Mouse (Mus musculus): Measurements from ENCODE around the gene Fgf23. TPM values are rescaled to one million over a fixed set of nuclear protein-coding genes. Genes with fewer than 3 reads are reported as not detected.
A peak's percentile ranks its signal among the peaks of the same experiment; 100 is the strongest.

Fgf23 gene
- not detected in 2 replicates for polyA plus RNA-seq (2011; ENCODE audit: insufficient read length, low read depth, missing spikeins)

- TF ChIP-seq POLR2A (IDR thresholded peaks at IDR 0.05; ENCODE audit: low read depth, low read length) (no peak), CTCF (IDR thresholded peaks at IDR 0.05; ENCODE audit: borderline replicate concordance, insufficient read depth, low read length) (no peak)
- no peak within 1 kb of the TSS for H3K4me3 ChIP-seq (ENCODE audit: insufficient read depth, low read length)
- no peak within 1 kb of the TSS for H3K27ac ChIP-seq (ENCODE audit: insufficient read depth, low read length)
- H3K4me1 ChIP-seq (ENCODE audit: control insufficient read depth, insufficient read depth, low read length), result no peaks in the 10 kb centered on the region
Observed at GRCm38 (mm10) chr6:127072817-127073216, at the start of gene Fgf23. Gene Fgf23, plus strand, starts transcription at chr6:127072902.

- Histone ChIP-seq H3K27ac (ENCODE audit: insufficient read depth, low read length) (no peak overlapping the region), H3K4me1 (ENCODE audit: control insufficient read depth, insufficient read depth, low read length) (no peaks in the 10 kb centered on the region; the same call in 1 of the 2 replicates), H3K4me3 (ENCODE audit: insufficient read depth, low read length) (no peak overlapping the region)
- TF ChIP-seq POLR2A (IDR thresholded peaks at IDR 0.05; ENCODE audit: low read depth, low read length) (no peak), CTCF (IDR thresholded peaks at IDR 0.05; ENCODE audit: borderline replicate concordance, insufficient read depth, low read length) (no peak)
Observed at GRCm38 (mm10) chr6:127024836-127025235, 47.9 kb upstream of the Fgf23 start.

- TF ChIP-seq CTCF (IDR thresholded peaks at IDR 0.05; ENCODE audit: borderline replicate concordance, insufficient read depth, low read length) (peak; percentile 58; the same call in 1 of the 2 replicates), POLR2A (IDR thresholded peaks at IDR 0.05; ENCODE audit: low read depth, low read length) (no peak)
- no peak overlapping the region for H3K27ac ChIP-seq (ENCODE audit: insufficient read depth, low read length)
- H3K4me1 ChIP-seq (ENCODE audit: control insufficient read depth, insufficient read depth, low read length), result no peaks in the 10 kb centered on the region
- H3K4me3 ChIP-seq (ENCODE audit: insufficient read depth, low read length), result no peak overlapping the region
Observed at GRCm38 (mm10) chr6:127034760-127035159, 37.9 kb upstream of the Fgf23 start.

GRCm38 (mm10) chr6:127044909-127045308 is 27.8 kb upstream of the Fgf23 start:
- Histone ChIP-seq H3K27ac (ENCODE audit: insufficient read depth, low read length) (no peak overlapping the region), H3K4me3 (ENCODE audit: insufficient read depth, low read length) (no peak overlapping the region), H3K4me1 (ENCODE audit: control insufficient read depth, insufficient read depth, low read length) (peaks cover 2% of the 10 kb centered on the region; the same call in 1 of the 2 replicates)
- TF ChIP-seq CTCF (IDR thresholded peaks at IDR 0.05; ENCODE audit: borderline replicate concordance, insufficient read depth, low read length) (no peak), POLR2A (IDR thresholded peaks at IDR 0.05; ENCODE audit: low read depth, low read length) (no peak)

GRCm38 (mm10) chr6:127050847-127051246 is 21.9 kb upstream of the Fgf23 start:
- H3K4me1 ChIP-seq (ENCODE audit: control insufficient read depth, insufficient read depth, low read length), result no peaks in the 10 kb centered on the region
- H3K4me3 ChIP-seq (ENCODE audit: insufficient read depth, low read length), result no peak overlapping the region
- TF ChIP-seq CTCF (IDR thresholded peaks at IDR 0.05; ENCODE audit: borderline replicate concordance, insufficient read depth, low read length), result no peak
- no peak for TF ChIP-seq POLR2A (IDR thresholded peaks at IDR 0.05; ENCODE audit: low read depth, low read length)
- H3K27ac ChIP-seq (ENCODE audit: insufficient read depth, low read length), result no peak overlapping the region

GRCm38 (mm10) chr6:127056990-127057588 is 15.6 kb upstream of the Fgf23 start:
- TF ChIP-seq POLR2A (IDR thresholded peaks at IDR 0.05; ENCODE audit: low read depth, low read length), result no peak
- no peak for TF ChIP-seq CTCF (IDR thresholded peaks at IDR 0.05; ENCODE audit: borderline replicate concordance, insufficient read depth, low read length)
- H3K4me1 ChIP-seq (ENCODE audit: control insufficient read depth, insufficient read depth, low read length), result peaks cover 6% of the 10 kb centered on the region
- H3K27ac ChIP-seq (ENCODE audit: insufficient read depth, low read length), result no peak overlapping the region
- H3K4me3 ChIP-seq (ENCODE audit: insufficient read depth, low read length), result no peak overlapping the region

- Histone ChIP-seq H3K4me1 (ENCODE audit: control insufficient read depth, insufficient read depth, low read length) (peaks cover 6% of the 10 kb centered on the region), H3K4me3 (ENCODE audit: insufficient read depth, low read length) (no peak overlapping the region), H3K27ac (ENCODE audit: insufficient read depth, low read length) (no peak overlapping the region)
- no peak for TF ChIP-seq POLR2A (IDR thresholded peaks at IDR 0.05; ENCODE audit: low read depth, low read length)
- TF ChIP-seq CTCF (IDR thresholded peaks at IDR 0.05; ENCODE audit: borderline replicate concordance, insufficient read depth, low read length), result no peak
Observed at GRCm38 (mm10) chr6:127059975-127060374, 12.7 kb upstream of the Fgf23 start.

- Histone ChIP-seq H3K4me3 (ENCODE audit: insufficient read depth, low read length) (no peak overlapping the region), H3K4me1 (ENCODE audit: control insufficient read depth, insufficient read depth, low read length) (no peaks in the 10 kb centered on the region), H3K27ac (ENCODE audit: insufficient read depth, low read length) (no peak overlapping the region)
- TF ChIP-seq POLR2A (IDR thresholded peaks at IDR 0.05; ENCODE audit: low read depth, low read length) (no peak), CTCF (IDR thresholded peaks at IDR 0.05; ENCODE audit: borderline replicate concordance, insufficient read depth, low read length) (no peak)
Observed at GRCm38 (mm10) chr6:127063915-127064314, 8.8 kb upstream of the Fgf23 start.

GRCm38 (mm10) chr6:127064815-127065214 is 7.9 kb upstream of the Fgf23 start:
- TF ChIP-seq POLR2A (IDR thresholded peaks at IDR 0.05; ENCODE audit: low read depth, low read length), result no peak
- TF ChIP-seq CTCF (IDR thresholded peaks at IDR 0.05; ENCODE audit: borderline replicate concordance, insufficient read depth, low read length), result no peak
- H3K27ac ChIP-seq (ENCODE audit: insufficient read depth, low read length), result no peak overlapping the region
- H3K4me3 ChIP-seq (ENCODE audit: insufficient read depth, low read length), result no peak overlapping the region
- no peaks in the 10 kb centered on the region for H3K4me1 ChIP-seq (ENCODE audit: control insufficient read depth, insufficient read depth, low read length)

GRCm38 (mm10) chr6:127079867-127080731 is 7.4 kb downstream of the Fgf23 start:
- Histone ChIP-seq H3K27ac (ENCODE audit: insufficient read depth, low read length) (no peak overlapping the region), H3K4me1 (ENCODE audit: control insufficient read depth, insufficient read depth, low read length) (no peaks in the 10 kb centered on the region), H3K4me3 (ENCODE audit: insufficient read depth, low read length) (peak overlapping the region; percentile 47)
- no peak for TF ChIP-seq POLR2A (IDR thresholded peaks at IDR 0.05; ENCODE audit: low read depth, low read length)
- TF ChIP-seq CTCF (IDR thresholded peaks at IDR 0.05; ENCODE audit: borderline replicate concordance, insufficient read depth, low read length), result peak; percentile 51; the same call in 1 of the 2 replicates
